Mouse (Mus musculus) forebrain, postnatal 0 days (tissue): ENCODE data around the gene Grpel1. TPM values are rescaled to one million over a fixed set of nuclear protein-coding genes. Genes with fewer than 3 reads are reported as not detected.

Source experiments
- ATAC-seq: fragments of 200-750 bp; cut with Nextera tagmentation; 2 replicates; pipeline ENCODE4 v1.8.0; 2017; ENCODE audit warnings: mild to moderate bottlenecking, moderate library complexity
- DNase-seq: peaks from one replicate; pipeline ENCODE4 v3.0.0-alpha.2; 2015
- H3K27ac ChIP-seq: fragments of 300-500 bp; sonication (generic); 2 replicates; pipeline ENCODE4 v1.5.1; 2014; ENCODE audit warnings: low read depth, mild to moderate bottlenecking, antibody characterized with exemption, low read length, moderate library complexity, mixed read lengths
- H3K27me3 ChIP-seq: fragments of 300-500 bp; sonication (generic); 2 replicates; pipeline ENCODE4 v1.6.1; 2014; ENCODE audit warnings: mild to moderate bottlenecking, low read length, mixed read lengths; ENCODE audit not compliant: insufficient read depth
- H3K36me3 ChIP-seq: fragments of 300-500 bp; sonication (generic); 2 replicates; pipeline ENCODE4 v1.6.1; 2014; ENCODE audit warnings: mild to moderate bottlenecking, moderate library complexity; ENCODE audit not compliant: insufficient read depth
- H3K4me1 ChIP-seq: fragments of 300-500 bp; sonication (generic); 2 replicates; pipeline ENCODE4 v1.6.1; 2014; ENCODE audit warnings: antibody characterized with exemption; ENCODE audit not compliant: insufficient read depth
- H3K4me2 ChIP-seq: fragments of 300-500 bp; sonication (generic); 2 replicates; pipeline ENCODE4 v1.6.1; 2014; ENCODE audit warnings: low read depth, mild to moderate bottlenecking, moderate library complexity
- H3K4me3 ChIP-seq: fragments of 300-500 bp; sonication (generic); 2 replicates; pipeline ENCODE4 v1.5.1; 2014; ENCODE audit warnings: low read depth, low read length, mixed read lengths
- H3K9ac ChIP-seq: fragments of 300-500 bp; sonication (generic); 2 replicates; pipeline ENCODE4 v1.6.1; 2014; ENCODE audit warnings: mild to moderate bottlenecking
- H3K9me3 ChIP-seq: fragments of 300-500 bp; sonication (generic); 2 replicates; pipeline ENCODE4 v1.6.1; 2016; ENCODE audit warnings: low read length
- CTCF ChIP-seq: sonication (generic); IDR thresholded peaks from 2 replicates; pipeline ENCODE4 v1.5.1; 2016; ENCODE audit warnings: antibody characterized with exemption, control low read depth, low read depth
- WGBS: fragments of 180-500 bp; shearing (Covaris S2); extraction: QIAGEN DNeasy Blood & Tissue Kit; methylation state at CpG from one replicate; pipeline ENCODE4 v1.1.7; 2014; 5-methylcytosine and 5-hydroxymethylcytosine counted together
- polyA plus RNA-seq: library from polyadenylated mRNA; unstranded; fragments of >200 nt; fragmentation: Nextera tagmentation; extraction: Ambion mirVana; gene quantifications from 2 replicates; pipeline ENCODE4 v1.2.1, GENCODE M21; 2015
- total RNA-seq: library from RNA; depleted of rRNA; stranded (reverse); fragments of >200 nt; gene quantifications from 2 replicates; pipeline ENCODE4 v1.2.3, GENCODE M21; 2014

The Grpel1 gene
- total and polyA plus RNA-seq, 2 experiments from 2014 or later = 19.1 to 42.0 TPM

GRCm38 (mm10) chr5:36431711-36432110 lies 33.1 kb upstream of the Grpel1 start:
- H3K4me3 ChIP-seq = no peak overlapping the region
- no peak for ATAC-seq
- 70% methylated on average over 2 of the region's 2 CpGs for WGBS

GRCm38 (mm10) chr5:36434398-36434967 lies 30.3 kb upstream of the Grpel1 start:
- ATAC-seq (peak; percentile 78), DNase-seq (peak; percentile 41)
- Histone ChIP-seq H3K27ac (0 out of 2 replicates have a peak overlapping the region, but pooled peaks have one; percentile 10), H3K4me2 (no peak overlapping the region), H3K36me3 (no peaks in the 10 kb centered on the region), H3K27me3 (no peaks in the 10 kb centered on the region), H3K4me3 (no peak overlapping the region), H3K9me3 (no peaks in the 10 kb centered on the region), H3K9ac (no peak overlapping the region), H3K4me1 (peaks cover 5% of the 10 kb centered on the region; the same call in 1 of the 2 replicates)
- no peak for TF ChIP-seq CTCF
- WGBS = 43% methylated on average over 9 of the region's 9 CpGs

More at GRCm38 (mm10) chr5:36431711-36432110, 33.1 kb upstream of the Grpel1 start:
- Histone ChIP-seq H3K27ac (no peak overlapping the region), H3K9me3 (no peaks in the 10 kb centered on the region), H3K4me2 (no peak overlapping the region), H3K4me1 (peaks cover 5% of the 10 kb centered on the region; the same call in 1 of the 2 replicates), H3K36me3 (no peaks in the 10 kb centered on the region), H3K27me3 (no peaks in the 10 kb centered on the region), H3K9ac (no peak overlapping the region)
- TF ChIP-seq CTCF = no peak
- DNase-seq = no peak

- TF ChIP-seq CTCF = no peak
- ATAC-seq (no peak), DNase-seq (no peak)
- H3K36me3 ChIP-seq = no peaks in the 10 kb centered on the region
- peaks cover 5% of the 10 kb centered on the region; the same call in 1 of the 2 replicates for H3K4me1 ChIP-seq
- H3K9me3 ChIP-seq = no peaks in the 10 kb centered on the region
- no peak overlapping the region for H3K9ac ChIP-seq
- H3K4me2 ChIP-seq = no peak overlapping the region
- no peak overlapping the region for H3K27ac ChIP-seq
- H3K27me3 ChIP-seq = no peaks in the 10 kb centered on the region
- H3K4me3 ChIP-seq = no peak overlapping the region
- 79% methylated on average over 4 of the region's 4 CpGs for WGBS
These were observed 27.9 kb upstream of the Grpel1 start for GRCm38 (mm10) chr5:36436858-36437257.

GRCm38 (mm10) chr5:36440741-36441140 lies 24.1 kb upstream of the Grpel1 start:
- no peaks in the 10 kb centered on the region for H3K27me3 ChIP-seq
- H3K9me3 ChIP-seq = no peaks in the 10 kb centered on the region
- no peak overlapping the region for H3K9ac ChIP-seq
- no peak for TF ChIP-seq CTCF
- H3K4me1 ChIP-seq = 0 out of 2 replicates have a peak, but pooled peaks cover 3% of the 10 kb centered on the region
- WGBS = 58% methylated on average over 3 of the region's 3 CpGs
- H3K27ac ChIP-seq = no peak overlapping the region
- DNase-seq (no peak), ATAC-seq (no peak)
- H3K36me3 ChIP-seq = no peaks in the 10 kb centered on the region
- no peak overlapping the region for H3K4me3 ChIP-seq
- H3K4me2 ChIP-seq = no peak overlapping the region

- no peak overlapping the region for H3K27ac ChIP-seq
- no peaks in the 10 kb centered on the region for H3K9me3 ChIP-seq
- no peak overlapping the region for H3K4me3 ChIP-seq
- ATAC-seq = no peak
- H3K36me3 ChIP-seq = no peaks in the 10 kb centered on the region
- no peak for TF ChIP-seq CTCF
- H3K9ac ChIP-seq = no peak overlapping the region
- H3K27me3 ChIP-seq = no peaks in the 10 kb centered on the region
- WGBS = 47% methylated on average over 4 of the region's 4 CpGs
- 0 out of 2 replicates have a peak, but pooled peaks cover 3% of the 10 kb centered on the region for H3K4me1 ChIP-seq
- no peak overlapping the region for H3K4me2 ChIP-seq
- no peak for DNase-seq
These were observed 20.2 kb upstream of the Grpel1 start for GRCm38 (mm10) chr5:36444611-36445010.

GRCm38 (mm10) chr5:36445028-36445427 lies 19.8 kb upstream of the Grpel1 start:
- H3K4me3 ChIP-seq = no peak overlapping the region
- H3K36me3 ChIP-seq = no peaks in the 10 kb centered on the region
- ATAC-seq = peak; percentile 57; the same call in 1 of the 2 replicates
- 0 out of 2 replicates have a peak overlapping the region, but pooled peaks have one; percentile 10 for H3K9ac ChIP-seq
- no peaks in the 10 kb centered on the region for H3K9me3 ChIP-seq
- no peak overlapping the region for H3K4me2 ChIP-seq
- WGBS = 25% methylated on average over 8 of the region's 8 CpGs
- no peak for TF ChIP-seq CTCF
- H3K27ac ChIP-seq = no peak overlapping the region
- H3K27me3 ChIP-seq = no peaks in the 10 kb centered on the region
- 0 out of 2 replicates have a peak, but pooled peaks cover 3% of the 10 kb centered on the region for H3K4me1 ChIP-seq
- DNase-seq = peak; percentile 18

- Histone ChIP-seq H3K27me3 (no peaks in the 10 kb centered on the region), H3K9ac (no peak overlapping the region), H3K4me1 (0 out of 2 replicates have a peak, but pooled peaks cover 3% of the 10 kb centered on the region), H3K4me2 (no peak overlapping the region), H3K36me3 (no peaks in the 10 kb centered on the region), H3K4me3 (no peak overlapping the region), H3K27ac (no peak overlapping the region), H3K9me3 (no peaks in the 10 kb centered on the region)
- DNase-seq (no peak), ATAC-seq (no peak)
- no peak for TF ChIP-seq CTCF
- WGBS = 33% methylated on average over 9 of the region's 9 CpGs
These were observed 18.5 kb upstream of the Grpel1 start for GRCm38 (mm10) chr5:36446166-36446890.
